Mouse (Mus musculus) heart, embryonic 15.5 days (tissue): Measurements from ENCODE around the gene Larp4b. TPM values are rescaled to one million over a fixed set of nuclear protein-coding genes. Genes with fewer than 3 reads are reported as not detected.
A peak's percentile ranks its signal among the peaks of the same experiment; 100 is the strongest.

Source experiments
- ATAC-seq: fragments of 200-750 bp; cut with Nextera tagmentation; replicated peaks from 2 replicates; pipeline ENCODE4 v1.8.0; 2017; ENCODE audit warnings: low read depth, moderate TSS enrichment; ENCODE audit not compliant: insufficient number of reproducible peaks, insufficient read depth, low FRiP score
- H3K27ac ChIP-seq: fragments of 300-500 bp; sonication (generic); 2 replicates; pipeline ENCODE4 v1.5.1; 2015; ENCODE audit warnings: mild to moderate bottlenecking, inconsistent platforms
- H3K27me3 ChIP-seq: fragments of 300-500 bp; sonication (generic); 2 replicates; pipeline ENCODE4 v1.6.1; 2015; ENCODE audit warnings: inconsistent platforms
- H3K36me3 ChIP-seq: fragments of 300-500 bp; sonication (generic); 2 replicates; pipeline ENCODE4 v1.6.1; 2015; ENCODE audit warnings: mild to moderate bottlenecking, inconsistent platforms
- H3K4me1 ChIP-seq: fragments of 300-500 bp; sonication (generic); replicated peaks from 2 replicates; pipeline ENCODE4 v1.6.1; 2015; ENCODE audit warnings: inconsistent platforms
- H3K4me2 ChIP-seq: fragments of 300-500 bp; sonication (generic); 2 replicates; pipeline ENCODE4 v1.6.1; 2015; ENCODE audit warnings: inconsistent platforms, mild to moderate bottlenecking, moderate library complexity
- H3K4me3 ChIP-seq: fragments of 300-500 bp; sonication (generic); 2 replicates; pipeline ENCODE4 v1.5.1; 2015; ENCODE audit warnings: mild to moderate bottlenecking, inconsistent platforms
- H3K9ac ChIP-seq: fragments of 300-500 bp; sonication (generic); 2 replicates; pipeline ENCODE4 v1.6.1; 2015; ENCODE audit warnings: mild to moderate bottlenecking, inconsistent platforms
- H3K9me3 ChIP-seq: fragments of 300-500 bp; sonication (generic); replicated peaks from 2 replicates; pipeline ENCODE4 v1.6.1; 2016; ENCODE audit warnings: inconsistent platforms
- WGBS: fragments of 180-500 bp; shearing (Covaris S2); methylation state at CpG from one replicate; pipeline ENCODE4 v1.1.7; 2015; ENCODE audit warnings: mixed read lengths; 5-methylcytosine and 5-hydroxymethylcytosine counted together
- polyA plus RNA-seq: library from polyadenylated mRNA; unstranded; fragments of >200 nt; fragmentation: Nextera tagmentation; extraction: Ambion mirVana; gene quantifications from 2 replicates; pipeline ENCODE4 v1.2.1, GENCODE M21; 2015

Larp4b gene
- polyA plus RNA-seq, 1 experiment from 2014 or later, result 23.5 TPM

- H3K4me2 ChIP-seq, result no peak overlapping the region
- WGBS, result 83% methylated on average over 4 of the region's 4 CpGs
- no peaks in the 10 kb centered on the region for H3K9me3 ChIP-seq
- no peak overlapping the region for H3K4me3 ChIP-seq
- no peaks in the 10 kb centered on the region for H3K36me3 ChIP-seq
- no peaks in the 10 kb centered on the region for H3K27me3 ChIP-seq
- H3K4me1 ChIP-seq, result peaks cover 16% of the 10 kb centered on the region
- H3K9ac ChIP-seq, result no peak overlapping the region
- ATAC-seq, result no peak
- no peak overlapping the region for H3K27ac ChIP-seq
Observed at GRCm38 (mm10) chr13:9194656-9195055, 101.0 kb downstream of the Larp4b start.

GRCm38 (mm10) chr13:9195565-9195964 lies 101.9 kb downstream of the Larp4b start:
- Histone ChIP-seq H3K27me3 (no peaks in the 10 kb centered on the region), H3K4me3 (no peak overlapping the region)

GRCm38 (mm10) chr13:9198106-9198505 lies 104.4 kb downstream of the Larp4b start:
- ATAC-seq, result no peak
- no peaks in the 10 kb centered on the region for H3K36me3 ChIP-seq
- H3K9ac ChIP-seq, result no peak overlapping the region
- H3K4me3 ChIP-seq, result no peak overlapping the region
- no peaks in the 10 kb centered on the region for H3K9me3 ChIP-seq
- no peaks in the 10 kb centered on the region for H3K27me3 ChIP-seq
- H3K4me1 ChIP-seq, result peaks cover 8% of the 10 kb centered on the region
- H3K4me2 ChIP-seq, result no peak overlapping the region
- WGBS, result 63% methylated on average over 3 of the region's 3 CpGs
- H3K27ac ChIP-seq, result no peak overlapping the region

More at GRCm38 (mm10) chr13:9195565-9195964, 101.9 kb downstream of the Larp4b start:
- no peaks in the 10 kb centered on the region for H3K9me3 ChIP-seq
- 58% methylated on average over 4 of the region's 4 CpGs for WGBS
- H3K4me2 ChIP-seq, result no peak overlapping the region
- no peak for ATAC-seq
- H3K36me3 ChIP-seq, result no peaks in the 10 kb centered on the region
- H3K4me1 ChIP-seq, result peaks cover 16% of the 10 kb centered on the region
- no peak overlapping the region for H3K9ac ChIP-seq
- H3K27ac ChIP-seq, result no peak overlapping the region

GRCm38 (mm10) chr13:9198728-9199464 lies 105.2 kb downstream of the Larp4b start:
- WGBS, result 33% methylated on average over 19 of the region's 19 CpGs
- no peak overlapping the region for H3K27ac ChIP-seq

GRCm38 (mm10) chr13:9199465-9199844 lies 105.8 kb downstream of the Larp4b start:
- H3K27ac ChIP-seq, result no peak overlapping the region
- H3K9ac ChIP-seq, result no peak overlapping the region
- H3K9me3 ChIP-seq, result no peaks in the 10 kb centered on the region
- no peak for ATAC-seq
- H3K4me3 ChIP-seq, result peak overlapping the region; percentile 23
- peak overlapping the region; percentile 53 for H3K4me2 ChIP-seq
- no peaks in the 10 kb centered on the region for H3K36me3 ChIP-seq
- H3K4me1 ChIP-seq, result peaks cover 8% of the 10 kb centered on the region
- H3K27me3 ChIP-seq, result no peaks in the 10 kb centered on the region
- 29% methylated on average over 2 of the region's 2 CpGs for whole genome bisulfite sequencing

More at GRCm38 (mm10) chr13:9198728-9199464, 105.2 kb downstream of the Larp4b start:
- H3K27me3 ChIP-seq, result no peaks in the 10 kb centered on the region
- no peaks in the 10 kb centered on the region for H3K9me3 ChIP-seq
- H3K4me3 ChIP-seq, result peak overlapping the region; percentile 23
- H3K9ac ChIP-seq, result no peak overlapping the region
- peak overlapping the region; percentile 53 for H3K4me2 ChIP-seq
- peak; percentile 60; the same call in 1 of the 2 replicates for ATAC-seq
- no peaks in the 10 kb centered on the region for H3K36me3 ChIP-seq
- H3K4me1 ChIP-seq, result peaks cover 8% of the 10 kb centered on the region

- ATAC-seq, result no peak
- no peaks in the 10 kb centered on the region for H3K9me3 ChIP-seq
- no peaks in the 10 kb centered on the region for H3K27me3 ChIP-seq
- H3K4me1 ChIP-seq, result no peaks in the 10 kb centered on the region
- peak overlapping the region; percentile 38 for H3K4me2 ChIP-seq
- H3K4me3 ChIP-seq, result no peak overlapping the region
- H3K9ac ChIP-seq, result no peak overlapping the region
- H3K27ac ChIP-seq, result no peak overlapping the region
- WGBS, result 74% methylated on average over 9 of the region's 9 CpGs
- no peaks in the 10 kb centered on the region for H3K36me3 ChIP-seq
Observed at GRCm38 (mm10) chr13:9222761-9223405, 129.2 kb downstream of the Larp4b start.

Other genes starting within 250 kb of the Larp4b start
- 15.5 and 19.8 TPM in 2 replicates for gene Wdr37, start 222.0 kb upstream of the Larp4b start, polyA plus RNA-seq
- gene Idi1, start 208.4 kb upstream of the Larp4b start, polyA plus RNA-seq, result 38.2 and 49.3 TPM in 2 replicates
- not detected in 2 replicates for gene Gm9745, start 145.7 kb upstream of the Larp4b start, polyA plus RNA-seq
- not detected in 2 replicates for gene Idi2, start 141.0 kb upstream of the Larp4b start, polyA plus RNA-seq
- 43.2 and 49.9 TPM in 2 replicates for gene Gtpbp4, start 97.8 kb upstream of the Larp4b start, polyA plus RNA-seq
- 6.3 and 6.4 TPM in 2 replicates for gene Dip2c, start 182.6 kb downstream of the Larp4b start, polyA plus RNA-seq